ENCODE assay signal across 21 mouse cellular contexts in genomic region chr13:120092950-120093349, GRCm38 (mm10). TPM values are rescaled to one million over a fixed set of nuclear protein-coding genes. Genes with fewer than 3 reads are reported as not detected.
A peak's percentile ranks its signal among the peaks of the same experiment; 100 is the strongest.
ATAC-seq lines count a peak whose summit lies in the region.
"Not testable (repeated sequence)": the region's sequence is repeated elsewhere in the genome, so short reads cannot be mapped to it uniquely, and the experiment has no call there.
"Had no signal": no experiment of that assay in that cellular context is flagged by ENCODE, and none has a peak within 500 bp of the region (broad histone marks: within the 10 kb centered on the region; RNA-seq: fewer than 3 reads in every experiment).

No protein-coding gene starts in this region.

- not testable (repeated sequence) for H3K27me3 ChIP-seq in forebrain, embryonic 13.5 days; hindbrain, embryonic 13.5 days; midbrain, embryonic 15.5 days (replicated peaks); neural tube, embryonic 15.5 days (replicated peaks)

- not testable (repeated sequence) for H3K4me2 ChIP-seq in forebrain, embryonic 13.5 days; hindbrain, embryonic 13.5 days; midbrain, embryonic 15.5 days; neural tube, embryonic 15.5 days

- H3K9me3 ChIP-seq in forebrain, embryonic 13.5 days (replicated peaks); hindbrain, embryonic 13.5 days; midbrain, embryonic 15.5 days; neural tube, embryonic 15.5 days (replicated peaks): not testable (repeated sequence)

- ATAC-seq in CD4-positive, CD25-positive, alpha-beta regulatory T cell, adult 4 months: peak; percentile 46
- peak; percentile 76 for ATAC-seq in common myeloid progenitor, adult 5-6 weeks (replicated peaks; ENCODE audit: low read depth, poor library complexity, severe bottlenecking)
- 0 out of 2 replicates have a peak, but pooled peaks have one; percentile 33 for ATAC-seq in forebrain, embryonic 13.5 days
- 0 out of 2 replicates have a peak, but pooled peaks have one; percentile 14 for ATAC-seq in hindbrain, embryonic 13.5 days (ENCODE audit: low FRiP score)
- peak; percentile 78 for ATAC-seq in megakaryocyte progenitor cell, adult 5-6 weeks (replicated peaks; ENCODE audit: poor library complexity)
- 0 out of 2 replicates have a peak, but pooled peaks have one; percentile 13 for ATAC-seq in midbrain, embryonic 15.5 days (replicated peaks)
- ATAC-seq in neural tube, embryonic 15.5 days (ENCODE audit: low FRiP score): peak; percentile 23; the same call in 1 of the 2 replicates

- H3K27ac ChIP-seq in forebrain, embryonic 13.5 days; hindbrain, embryonic 13.5 days; midbrain, embryonic 15.5 days; neural tube, embryonic 15.5 days (replicated peaks): not testable (repeated sequence)

- H3K4me3 ChIP-seq in forebrain, embryonic 13.5 days; hindbrain, embryonic 13.5 days; midbrain, embryonic 15.5 days; neural tube, embryonic 15.5 days (replicated peaks): not testable (repeated sequence)

- H3K4me1 ChIP-seq in forebrain, embryonic 13.5 days; hindbrain, embryonic 13.5 days (replicated peaks); midbrain, embryonic 15.5 days; neural tube, embryonic 15.5 days: not testable (repeated sequence)

- not testable (repeated sequence) for H3K36me3 ChIP-seq in forebrain, embryonic 13.5 days (ENCODE audit: poor library complexity, severe bottlenecking); hindbrain, embryonic 13.5 days; midbrain, embryonic 15.5 days (replicated peaks); neural tube, embryonic 15.5 days

- H3K9ac ChIP-seq in forebrain, embryonic 13.5 days; hindbrain, embryonic 13.5 days; midbrain, embryonic 15.5 days; neural tube, embryonic 15.5 days (replicated peaks): not testable (repeated sequence)

- no CpG with 5 or more reads among the region's 13 CpGs for WGBS in forebrain, embryonic 13.5 days
- WGBS in hindbrain, embryonic 13.5 days: no CpG with 5 or more reads among the region's 13 CpGs
- no CpG with 5 or more reads among the region's 13 CpGs for WGBS in midbrain, embryonic 15.5 days
- no CpG with 5 or more reads among the region's 13 CpGs for WGBS in neural tube, embryonic 15.5 days

RNA-seq across cellular contexts. Expression of gene Gm21188, which starts 41.0 kb away (rescaled TPM):
- polyA plus RNA-seq in CD4-positive, CD25-positive, alpha-beta regulatory T cell, adult 4 months (2017; shearing (Covaris generic)): under 1 TPM; 0.24 TPM
- total RNA-seq in common myeloid progenitor, adult 5-6 weeks (2017): 1.7 and 2.2 TPM in 2 replicates
- polyA plus RNA-seq in forebrain, embryonic 13.5 days (2015; fragmentation: Nextera tagmentation; extraction: Ambion mirVana): not detected in 2 replicates
- not detected in 2 replicates for polyA plus RNA-seq in hindbrain, embryonic 13.5 days (2015; fragmentation: Nextera tagmentation; extraction: Ambion mirVana)
- 70.2 and 71.3 TPM in 2 replicates for total RNA-seq in megakaryocyte progenitor cell, adult 5-6 weeks (2015)
- total RNA-seq in megakaryocyte progenitor cell, adult 5-6 weeks (2017): 34.4 and 35.7 TPM in 2 replicates
- not detected in 2 replicates for polyA plus RNA-seq in midbrain, embryonic 15.5 days (2015; fragmentation: Nextera tagmentation; extraction: Ambion mirVana)
- polyA plus RNA-seq in neural tube, embryonic 15.5 days (2015; fragmentation: Nextera tagmentation; extraction: Ambion mirVana): not detected in 2 replicates
- total RNA-seq: heart, postnatal 10 days; heart, postnatal 4 days had no signal
- polyA plus RNA-seq: cerebellum, adult 2 months; embryonic facial prominence, embryonic 11.5 days; embryonic facial prominence, embryonic 15.5 days; forebrain, embryonic 14.5 days; heart, embryonic 10.5 days; heart, embryonic 14.5 days; hindbrain, embryonic 14.5 days had no signal

RNA-seq across cellular contexts. Expression of gene Gm20767, which starts 47.1 kb away (rescaled TPM):
- not detected for polyA plus RNA-seq in CD4-positive, CD25-positive, alpha-beta regulatory T cell, adult 4 months (2017; shearing (Covaris generic))
- not detected in 2 replicates for total RNA-seq in common myeloid progenitor, adult 5-6 weeks (2017)
- polyA plus RNA-seq in forebrain, embryonic 13.5 days (2015; fragmentation: Nextera tagmentation; extraction: Ambion mirVana): not detected in 2 replicates
- not detected in 2 replicates for polyA plus RNA-seq in hindbrain, embryonic 13.5 days (2015; fragmentation: Nextera tagmentation; extraction: Ambion mirVana)
- not detected in 2 replicates for total RNA-seq in megakaryocyte progenitor cell, adult 5-6 weeks (2015)
- not detected in 2 replicates for total RNA-seq in megakaryocyte progenitor cell, adult 5-6 weeks (2017)
- polyA plus RNA-seq in midbrain, embryonic 15.5 days (2015; fragmentation: Nextera tagmentation; extraction: Ambion mirVana): not detected in 2 replicates
- polyA plus RNA-seq in neural tube, embryonic 15.5 days (2015; fragmentation: Nextera tagmentation; extraction: Ambion mirVana): not detected in 2 replicates
- total RNA-seq: adrenal gland, adult 8-10 months; adrenal gland, postnatal 36 days; gastrocnemius, adult 8-10 months; gastrocnemius, postnatal 36 days; heart, adult 18-20 months; heart, postnatal 10 days; heart, postnatal 4 days had no signal
- polyA plus RNA-seq: cerebellum, adult 2 months; embryonic facial prominence, embryonic 11.5 days; embryonic facial prominence, embryonic 15.5 days; forebrain, embryonic 14.5 days; heart, embryonic 10.5 days; heart, embryonic 14.5 days; hindbrain, embryonic 14.5 days had no signal

Comparison
In these comparisons a context has a peak if more than half of its experiments do, and no peak if none do; other contexts are left out.
1. ATAC-seq: peak in every context shown above with its lines; median percentile 78 in megakaryocyte progenitor cell, adult 5-6 weeks; 76 in common myeloid progenitor, adult 5-6 weeks; 46 in CD4-positive, CD25-positive, alpha-beta regulatory T cell, adult 4 months; 33 in forebrain, embryonic 13.5 days; 23 in neural tube, embryonic 15.5 days; 14 in hindbrain, embryonic 13.5 days; 13 in midbrain, embryonic 15.5 days.